Mouse (Mus musculus): Measurements from ENCODE around the gene Cacng6.

DNA sequence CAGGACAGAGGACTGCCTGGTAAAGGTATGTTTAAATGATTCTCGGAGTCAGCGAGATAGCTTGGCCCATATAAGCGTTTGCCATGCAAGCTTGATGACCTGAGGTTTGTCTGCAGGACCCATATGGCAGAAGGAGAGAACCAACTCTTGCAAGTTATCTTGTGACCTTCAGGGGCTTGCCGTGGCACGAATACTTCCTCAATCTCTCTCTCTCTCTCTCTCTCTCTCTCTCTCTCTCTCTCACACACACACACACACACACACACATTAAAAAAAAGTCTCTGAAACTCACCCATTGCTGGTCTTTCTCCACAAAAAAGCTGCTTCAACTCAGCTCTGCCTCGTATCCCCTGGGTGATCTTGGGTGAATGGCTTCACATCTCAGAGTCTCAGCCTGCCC, 35.1 kb upstream of the Cacng6 start:
- no peak for TF ChIP-seq CTCF (IDR thresholded peaks at IDR 0.05; ENCODE audit: insufficient read depth, low read length)
- TF ChIP-seq POLR2A (IDR thresholded peaks at IDR 0.05; ENCODE audit: borderline replicate concordance, extremely low read depth, low read depth, low read length): no peak
